Mouse (Mus musculus): Measurements from ENCODE around the gene Mgat4d.
"Not testable (repeated sequence)": the region's sequence is repeated elsewhere in the genome, so short reads cannot be mapped to it uniquely, and the experiment has no call there.

The Mgat4d gene

GRCm38 (mm10) chr8:83348263-83348662 lies at the start of gene Mgat4d:
TSS of gene Mgat4d (plus strand) at chr8:83348471.
- no peak for DNase-seq (ENCODE audit: low spot score)

GRCm38 (mm10) chr8:83300135-83300534 lies 48.1 kb upstream of the Mgat4d start:
- DNase-seq (ENCODE audit: low spot score) = no peak

GRCm38 (mm10) chr8:83304946-83305345 lies 43.3 kb upstream of the Mgat4d start:
- DNase-seq (ENCODE audit: low spot score) = no peak

GRCm38 (mm10) chr8:83309836-83310235 lies 38.4 kb upstream of the Mgat4d start:
- DNase-seq (ENCODE audit: low spot score) = no peak

- DNase-seq (ENCODE audit: low spot score) = not testable (repeated sequence)
Observed at GRCm38 (mm10) chr8:83315084-83315483, 33.2 kb upstream of the Mgat4d start.

GRCm38 (mm10) chr8:83315691-83316090 lies 32.6 kb upstream of the Mgat4d start:
- DNase-seq (ENCODE audit: low spot score) = no peak

GRCm38 (mm10) chr8:83320543-83320942 lies 27.7 kb upstream of the Mgat4d start:
- DNase-seq (ENCODE audit: low spot score) = no peak

GRCm38 (mm10) chr8:83322374-83322773 lies 25.9 kb upstream of the Mgat4d start:
- no peak for DNase-seq (ENCODE audit: low spot score)

GRCm38 (mm10) chr8:83323056-83323455 lies 25.2 kb upstream of the Mgat4d start:
- DNase-seq (ENCODE audit: low spot score) = no peak

GRCm38 (mm10) chr8:83327889-83328288 lies 20.4 kb upstream of the Mgat4d start:
- no peak for DNase-seq (ENCODE audit: low spot score)

- no peak for DNase-seq (ENCODE audit: low spot score)
Observed at GRCm38 (mm10) chr8:83331567-83331898, 16.7 kb upstream of the Mgat4d start.

- peak; percentile 93 for DNase-seq (ENCODE audit: low spot score)
Observed at GRCm38 (mm10) chr8:83331899-83332697, 16.2 kb upstream of the Mgat4d start, which contains the start of gene Elmod2. TSS of gene Elmod2 (minus strand) at chr8:83332486.

GRCm38 (mm10) chr8:83332864-83333263 lies 15.4 kb upstream of the Mgat4d start:
- DNase-seq (ENCODE audit: low spot score) = no peak

- no peak for DNase-seq (ENCODE audit: low spot score)
Observed at GRCm38 (mm10) chr8:83342076-83342475, 6.2 kb upstream of the Mgat4d start.

- DNase-seq (ENCODE audit: low spot score) = no peak
Observed at GRCm38 (mm10) chr8:83342693-83343092, 5.6 kb upstream of the Mgat4d start.

- DNase-seq (ENCODE audit: low spot score) = no peak
Observed at GRCm38 (mm10) chr8:83351315-83351714, 3.0 kb downstream of the Mgat4d start.

GRCm38 (mm10) chr8:83363156-83363769 lies 15.0 kb downstream of the Mgat4d start:
- no peak for DNase-seq (ENCODE audit: low spot score)

- no peak for DNase-seq (ENCODE audit: low spot score)
Observed at GRCm38 (mm10) chr8:83377231-83377630, 29.0 kb downstream of the Mgat4d start.

- DNase-seq (ENCODE audit: low spot score) = no peak
Observed at GRCm38 (mm10) chr8:83380141-83380540, 31.9 kb downstream of the Mgat4d start.

GRCm38 (mm10) chr8:83381016-83381415 lies 32.7 kb downstream of the Mgat4d start:
- DNase-seq (ENCODE audit: low spot score) = no peak

GRCm38 (mm10) chr8:83382850-83383249 lies 34.6 kb downstream of the Mgat4d start:
- DNase-seq (ENCODE audit: low spot score) = no peak

- no peak for DNase-seq (ENCODE audit: low spot score)
Observed at GRCm38 (mm10) chr8:83389316-83390005, 41.2 kb downstream of the Mgat4d start, which contains the start of gene Clgn. TSS of gene Clgn (plus strand) at chr8:83389867.

Data from urinary bladder, postnatal 10 days (tissue).